Mouse (Mus musculus) embryonic facial prominence, embryonic 11.5 days (tissue): ENCODE results near the gene Cwc27. TPM values are rescaled to one million over a fixed set of nuclear protein-coding genes. Genes with fewer than 3 reads are reported as not detected.

Experiments
- ATAC-seq: fragments of 200-750 bp; cut with Nextera tagmentation; replicated peaks from 2 replicates; pipeline ENCODE4 v1.8.0; 2017; ENCODE audit warnings: low read depth; ENCODE audit not compliant: insufficient number of reproducible peaks, low FRiP score, low TSS enrichment
- DNase-seq: peaks from one replicate; pipeline ENCODE4 v3.0.0-alpha.2; 2015; ENCODE audit warnings: low spot score
- H3K27ac ChIP-seq: fragments of 300-500 bp; sonication (generic); replicated peaks from 2 replicates; pipeline ENCODE4 v1.5.1; 2014; ENCODE audit warnings: mild to moderate bottlenecking, low read depth, low read length, control low read depth
- H3K27me3 ChIP-seq: fragments of 300-500 bp; sonication (generic); 2 replicates; pipeline ENCODE4 v1.6.1; 2014; ENCODE audit warnings: mild to moderate bottlenecking, low read length, moderate library complexity, mixed read lengths; ENCODE audit not compliant: control insufficient read depth, insufficient read depth
- H3K36me3 ChIP-seq: fragments of 300-500 bp; sonication (generic); replicated peaks from 2 replicates; pipeline ENCODE4 v1.6.1; 2014; ENCODE audit warnings: low read depth, mild to moderate bottlenecking, low read length, moderate library complexity, mixed read lengths; ENCODE audit not compliant: control insufficient read depth, insufficient read depth
- H3K4me1 ChIP-seq: fragments of 300-500 bp; sonication (generic); 2 replicates; pipeline ENCODE4 v1.6.1; 2014; ENCODE audit warnings: low read length, mixed read lengths; ENCODE audit not compliant: control insufficient read depth, insufficient read depth
- H3K4me2 ChIP-seq: fragments of 300-500 bp; sonication (generic); 2 replicates; pipeline ENCODE4 v1.6.1; 2014; ENCODE audit warnings: low read depth, mild to moderate bottlenecking, control low read depth, low read length, moderate library complexity
- H3K4me3 ChIP-seq: fragments of 300-500 bp; sonication (generic); 2 replicates; pipeline ENCODE4 v1.5.1; 2014; ENCODE audit warnings: low read depth, low read length, control low read depth
- H3K9ac ChIP-seq: fragments of 300-500 bp; sonication (generic); replicated peaks from 2 replicates; pipeline ENCODE4 v1.6.1; 2014; ENCODE audit warnings: mild to moderate bottlenecking, control low read depth, low read length
- H3K9me3 ChIP-seq: fragments of 300-500 bp; sonication (generic); replicated peaks from 2 replicates; pipeline ENCODE4 v1.6.1; 2016; ENCODE audit warnings: mild to moderate bottlenecking, low read length, inconsistent platforms, mixed read lengths; ENCODE audit not compliant: control insufficient read depth
- WGBS: fragments of 180-500 bp; shearing (Covaris S2); extraction: QIAGEN DNeasy Blood & Tissue Kit; methylation state at CpG from one replicate; pipeline ENCODE4 v1.1.7; 2014; 5-methylcytosine and 5-hydroxymethylcytosine counted together
- polyA plus RNA-seq: library from polyadenylated mRNA; unstranded; fragments of >200 nt; fragmentation: Nextera tagmentation; extraction: Ambion mirVana; gene quantifications from 2 replicates; pipeline ENCODE4 v1.2.1, GENCODE M21; 2014

Gene Cwc27
- polyA plus RNA-seq, 1 experiment from 2014 or later, result 34.0 TPM

DNA sequence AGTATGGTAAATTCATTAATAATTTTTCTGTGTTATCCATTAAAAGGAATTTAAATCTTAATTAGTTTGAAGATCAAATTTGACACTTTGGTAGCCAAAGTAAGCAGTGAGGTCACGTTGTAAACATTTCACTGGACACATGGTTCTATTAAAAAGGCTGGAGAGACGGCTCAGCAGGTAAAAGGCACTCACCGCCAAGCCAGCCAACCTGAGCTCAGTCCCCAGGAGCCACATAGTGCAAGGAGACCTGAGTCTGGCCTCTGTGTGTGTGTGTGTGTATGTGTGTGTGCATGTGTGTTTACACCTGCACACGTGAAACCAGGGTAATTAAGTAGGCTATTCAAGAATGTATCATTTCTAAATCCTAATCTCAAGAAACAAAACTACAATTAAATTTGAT lies 54.5 kb downstream of the Cwc27 start:
- H3K36me3 ChIP-seq, result no peaks in the 10 kb centered on the region
- H3K4me2 ChIP-seq, result no peak overlapping the region
- 86% methylated on average over 4 of the region's 4 CpGs for WGBS
- no peak overlapping the region for H3K4me3 ChIP-seq
- DNase-seq (no peak), ATAC-seq (no peak)
- H3K9me3 ChIP-seq, result no peaks in the 10 kb centered on the region
- H3K4me1 ChIP-seq, result no peaks in the 10 kb centered on the region
- no peaks in the 10 kb centered on the region for H3K27me3 ChIP-seq
- no peak overlapping the region for H3K27ac ChIP-seq
- H3K9ac ChIP-seq, result no peak overlapping the region

- H3K36me3 ChIP-seq, result no peaks in the 10 kb centered on the region
- no peak overlapping the region for H3K4me2 ChIP-seq
- H3K4me3 ChIP-seq, result no peak overlapping the region
- ATAC-seq (no peak), DNase-seq (no peak)
- H3K9ac ChIP-seq, result no peak overlapping the region
- 92% methylated on average over 1 of the region's 1 CpGs for WGBS
- H3K9me3 ChIP-seq, result no peaks in the 10 kb centered on the region
- no peak overlapping the region for H3K27ac ChIP-seq
- no peaks in the 10 kb centered on the region for H3K27me3 ChIP-seq
- H3K4me1 ChIP-seq, result no peaks in the 10 kb centered on the region
Measured at GRCm38 (mm10) chr13:104759381-104759780, 57.6 kb downstream of the Cwc27 start.

- no peak overlapping the region for H3K4me2 ChIP-seq
- no peak for ATAC-seq
- no peaks in the 10 kb centered on the region for H3K4me1 ChIP-seq
- no peaks in the 10 kb centered on the region for H3K9me3 ChIP-seq
- H3K27me3 ChIP-seq, result no peaks in the 10 kb centered on the region
- H3K27ac ChIP-seq, result no peak overlapping the region
- no peak overlapping the region for H3K9ac ChIP-seq
- H3K36me3 ChIP-seq, result no peaks in the 10 kb centered on the region
- DNase-seq, result no peak
- no peak overlapping the region for H3K4me3 ChIP-seq
Measured at GRCm38 (mm10) chr13:104747032-104747431, 69.9 kb downstream of the Cwc27 start.

DNA sequence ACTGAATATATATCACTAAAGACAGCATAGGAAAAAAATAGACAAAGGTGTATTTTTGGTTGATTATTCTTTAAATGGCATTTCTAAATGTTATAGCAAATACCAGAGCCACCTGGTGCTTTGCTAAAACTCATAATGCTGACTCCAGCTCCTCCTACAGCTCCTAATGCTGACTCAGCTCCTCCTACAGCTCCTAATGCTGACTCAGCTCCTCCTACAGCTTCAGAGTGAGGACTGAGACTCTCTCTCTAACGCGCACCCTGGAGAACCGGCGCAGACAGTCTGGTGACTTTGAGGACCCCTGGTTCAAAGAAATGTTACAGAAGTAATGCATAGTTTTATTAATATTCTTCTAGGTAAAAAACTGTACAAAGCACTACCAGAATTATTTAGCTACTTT lies 74.1 kb downstream of the Cwc27 start:
- WGBS, result 94% methylated on average over 4 of the region's 4 CpGs

GRCm38 (mm10) chr13:104729261-104730046 lies 87.5 kb downstream of the Cwc27 start:
- 72% methylated on average over 3 of the region's 3 CpGs for WGBS
- Histone ChIP-seq H3K4me1 (no peaks in the 10 kb centered on the region), H3K4me3 (no peak overlapping the region), H3K27ac (no peak overlapping the region), H3K27me3 (no peaks in the 10 kb centered on the region), H3K36me3 (no peaks in the 10 kb centered on the region), H3K4me2 (no peak overlapping the region), H3K9ac (no peak overlapping the region), H3K9me3 (no peaks in the 10 kb centered on the region)
- no peak for DNase-seq
- no peak for ATAC-seq

More for the DNA sequence above, 74.1 kb downstream of the Cwc27 start:
- Histone ChIP-seq H3K27me3 (no peaks in the 10 kb centered on the region), H3K27ac (no peak overlapping the region), H3K9me3 (no peaks in the 10 kb centered on the region), H3K36me3 (no peaks in the 10 kb centered on the region), H3K4me1 (no peaks in the 10 kb centered on the region), H3K9ac (no peak overlapping the region), H3K4me2 (no peak overlapping the region), H3K4me3 (no peak overlapping the region)
- DNase-seq (no peak), ATAC-seq (no peak)

DNA sequence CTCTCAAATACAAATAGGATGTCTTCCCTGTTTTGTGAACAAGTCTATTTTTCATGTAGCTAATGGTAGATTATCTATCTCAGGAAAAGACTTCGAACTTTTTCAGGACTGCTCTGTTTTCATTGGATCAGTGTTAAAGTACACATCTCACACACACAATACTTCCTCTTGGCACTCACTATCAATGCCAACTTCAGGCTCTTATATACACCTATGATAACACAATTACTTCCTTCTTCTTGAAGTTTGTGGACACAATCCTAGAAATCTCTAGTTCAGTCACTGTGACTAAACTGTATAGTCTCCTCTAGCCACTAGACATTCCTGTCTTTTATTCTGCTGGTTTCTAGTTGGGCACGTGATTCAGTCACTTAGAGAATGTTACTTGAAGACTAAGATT lies 89.3 kb downstream of the Cwc27 start:
- Histone ChIP-seq H3K9ac (no peak overlapping the region), H3K27ac (no peak overlapping the region), H3K4me1 (no peaks in the 10 kb centered on the region), H3K4me3 (no peak overlapping the region), H3K4me2 (no peak overlapping the region), H3K9me3 (no peaks in the 10 kb centered on the region), H3K36me3 (no peaks in the 10 kb centered on the region), H3K27me3 (no peaks in the 10 kb centered on the region)
- DNase-seq (no peak), ATAC-seq (no peak)
- 91% methylated on average over 2 of the region's 2 CpGs for WGBS

DNA sequence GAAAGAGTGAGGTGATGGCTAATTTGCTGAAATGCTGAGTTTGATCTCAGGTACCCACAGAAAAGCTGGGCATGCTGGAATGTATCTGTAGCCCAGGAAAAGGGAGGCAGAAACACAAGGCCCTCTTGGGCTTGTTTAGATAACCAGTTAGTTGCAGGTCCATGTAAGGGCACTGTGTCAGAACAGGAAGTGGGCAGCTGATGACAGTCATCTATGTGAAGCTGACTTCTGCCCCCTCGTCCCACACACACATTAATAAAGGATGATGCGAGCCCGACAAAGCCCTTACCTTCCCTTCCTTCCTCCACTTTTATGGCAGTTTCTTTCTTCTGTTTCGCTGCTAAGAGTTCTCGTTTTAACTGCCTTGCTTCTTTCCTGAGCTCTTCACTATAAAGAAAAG lies 96.8 kb downstream of the Cwc27 start:
- ATAC-seq, result no peak
- H3K27me3 ChIP-seq, result no peaks in the 10 kb centered on the region
- DNase-seq, result no peak
- no peak overlapping the region for H3K27ac ChIP-seq
- no peak overlapping the region for H3K4me3 ChIP-seq
- no peaks in the 10 kb centered on the region for H3K4me1 ChIP-seq
- no peaks in the 10 kb centered on the region for H3K9me3 ChIP-seq
- no peak overlapping the region for H3K4me2 ChIP-seq
- WGBS, result 82% methylated on average over 5 of the region's 5 CpGs
- no peaks in the 10 kb centered on the region for H3K36me3 ChIP-seq
- no peak overlapping the region for H3K9ac ChIP-seq

DNA sequence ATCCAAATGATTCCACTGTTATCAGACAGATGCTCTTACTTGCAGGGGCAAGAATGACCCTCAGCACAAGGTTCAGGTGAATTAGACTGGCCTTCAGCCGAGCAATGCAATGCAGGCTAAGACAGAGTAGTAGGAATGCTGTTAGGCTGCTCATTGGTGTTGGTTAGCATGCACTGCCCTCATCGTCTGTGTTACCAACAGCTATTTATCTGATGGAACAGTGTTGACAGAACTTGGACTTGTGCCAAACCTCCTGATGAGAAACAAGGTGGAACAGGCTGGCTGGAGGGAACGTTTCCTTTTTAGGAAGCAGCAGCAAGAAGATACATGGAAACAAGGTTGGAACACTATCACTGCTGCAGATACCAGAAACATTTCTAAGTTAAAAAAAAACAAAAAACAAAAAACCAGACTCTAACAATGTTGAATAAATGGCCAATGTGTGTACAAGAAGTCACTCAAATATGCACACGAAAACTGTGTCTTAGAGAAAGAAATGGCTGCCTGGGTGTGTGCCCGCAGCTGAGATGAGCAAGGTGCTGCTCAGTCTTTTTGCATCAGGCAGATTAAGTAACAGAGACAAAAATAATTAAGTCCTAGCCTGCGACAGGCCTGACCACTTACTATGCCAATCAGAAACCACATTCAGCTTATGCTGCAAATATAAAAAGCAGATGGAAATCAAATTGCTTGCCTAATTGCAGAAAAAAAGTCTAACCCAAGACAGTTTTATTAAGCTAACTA lies 122.2 kb downstream of the Cwc27 start:
- H3K4me2 ChIP-seq, result no peak overlapping the region
- no peak overlapping the region for H3K9ac ChIP-seq
- DNase-seq (peak; percentile 52), ATAC-seq (no peak)
- 54% methylated on average over 6 of the region's 6 CpGs for WGBS
- H3K27me3 ChIP-seq, result no peaks in the 10 kb centered on the region
- no peak overlapping the region for H3K4me3 ChIP-seq
- no peaks in the 10 kb centered on the region for H3K9me3 ChIP-seq
- H3K36me3 ChIP-seq, result no peaks in the 10 kb centered on the region
- no peaks in the 10 kb centered on the region; the same call in 1 of the 2 replicates for H3K4me1 ChIP-seq
- no peak overlapping the region for H3K27ac ChIP-seq
